Mouse (Mus musculus): ENCODE results near the gene Tmem50b. TPM values are rescaled to one million over a fixed set of nuclear protein-coding genes. Genes with fewer than 3 reads are reported as not detected.
A peak's percentile ranks its signal among the peaks of the same experiment; 100 is the strongest.

Tmem50b gene
- polyA plus RNA-seq, 1 experiment: not detected

DNA sequence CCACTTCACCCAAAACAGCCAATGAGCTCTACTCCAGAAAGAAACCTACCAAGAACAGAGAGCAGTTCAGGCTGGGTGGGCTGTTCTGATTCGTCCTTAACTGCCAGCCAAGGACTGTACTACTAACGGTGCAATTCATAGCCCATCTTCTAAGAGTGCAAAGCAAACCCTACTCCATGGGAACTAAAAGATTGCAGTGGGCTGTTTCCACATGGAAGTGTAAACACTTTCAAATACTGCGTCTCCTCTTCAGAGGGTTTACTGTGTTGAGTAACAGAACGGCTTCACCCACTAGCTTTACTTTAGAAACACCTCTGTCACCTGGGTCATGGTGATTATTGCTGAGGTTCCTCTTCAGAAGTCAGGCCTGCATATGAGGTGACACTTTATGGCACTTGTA, 3.5 kb upstream of the Tmem50b start:
- H3K4me1 ChIP-seq (ENCODE audit: control insufficient read depth, insufficient read depth, low read length): no peaks in the 10 kb centered on the region
- 87% methylated on average over 4 of the region's 4 CpGs for WGBS
- no peak overlapping the region for H3K27ac ChIP-seq (ENCODE audit: insufficient read depth, low read depth, low read length)
- no peak for TF ChIP-seq CTCF (IDR thresholded peaks at IDR 0.05; ENCODE audit: insufficient read depth, low read depth, low read length)
- TF ChIP-seq POLR2A (IDR thresholded peaks at IDR 0.05; ENCODE audit: insufficient read depth, low read depth, low read length): no peak
- H3K4me3 ChIP-seq (ENCODE audit: insufficient read depth, low read depth, low read length): no peak overlapping the region

DNA sequence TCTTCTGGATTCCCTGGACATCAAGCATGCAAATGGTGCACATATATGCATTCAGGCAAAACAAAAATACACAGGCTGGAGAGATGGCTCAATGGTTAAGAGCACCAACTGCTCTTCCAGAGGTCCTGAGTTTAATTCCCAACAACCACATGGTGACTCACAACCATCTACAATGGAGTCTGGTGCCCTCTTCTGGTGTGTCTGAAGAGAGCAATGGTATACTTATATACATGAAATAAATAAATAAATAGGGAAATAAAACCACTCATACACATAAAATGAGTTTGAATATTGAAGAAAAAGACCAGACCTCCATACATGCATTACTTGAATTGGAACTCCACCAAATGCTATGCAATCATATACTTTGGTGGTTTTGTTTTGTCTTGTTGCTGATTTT, 1.6 kb upstream of the Tmem50b start:
- Histone ChIP-seq H3K4me1 (ENCODE audit: control insufficient read depth, insufficient read depth, low read length) (peaks cover 7% of the 10 kb centered on the region), H3K4me3 (ENCODE audit: insufficient read depth, low read depth, low read length) (no peak overlapping the region), H3K27ac (ENCODE audit: insufficient read depth, low read depth, low read length) (no peak overlapping the region)
- TF ChIP-seq POLR2A (IDR thresholded peaks at IDR 0.05; ENCODE audit: insufficient read depth, low read depth, low read length) (no peak), CTCF (IDR thresholded peaks at IDR 0.05; ENCODE audit: insufficient read depth, low read depth, low read length) (no peak)

DNA sequence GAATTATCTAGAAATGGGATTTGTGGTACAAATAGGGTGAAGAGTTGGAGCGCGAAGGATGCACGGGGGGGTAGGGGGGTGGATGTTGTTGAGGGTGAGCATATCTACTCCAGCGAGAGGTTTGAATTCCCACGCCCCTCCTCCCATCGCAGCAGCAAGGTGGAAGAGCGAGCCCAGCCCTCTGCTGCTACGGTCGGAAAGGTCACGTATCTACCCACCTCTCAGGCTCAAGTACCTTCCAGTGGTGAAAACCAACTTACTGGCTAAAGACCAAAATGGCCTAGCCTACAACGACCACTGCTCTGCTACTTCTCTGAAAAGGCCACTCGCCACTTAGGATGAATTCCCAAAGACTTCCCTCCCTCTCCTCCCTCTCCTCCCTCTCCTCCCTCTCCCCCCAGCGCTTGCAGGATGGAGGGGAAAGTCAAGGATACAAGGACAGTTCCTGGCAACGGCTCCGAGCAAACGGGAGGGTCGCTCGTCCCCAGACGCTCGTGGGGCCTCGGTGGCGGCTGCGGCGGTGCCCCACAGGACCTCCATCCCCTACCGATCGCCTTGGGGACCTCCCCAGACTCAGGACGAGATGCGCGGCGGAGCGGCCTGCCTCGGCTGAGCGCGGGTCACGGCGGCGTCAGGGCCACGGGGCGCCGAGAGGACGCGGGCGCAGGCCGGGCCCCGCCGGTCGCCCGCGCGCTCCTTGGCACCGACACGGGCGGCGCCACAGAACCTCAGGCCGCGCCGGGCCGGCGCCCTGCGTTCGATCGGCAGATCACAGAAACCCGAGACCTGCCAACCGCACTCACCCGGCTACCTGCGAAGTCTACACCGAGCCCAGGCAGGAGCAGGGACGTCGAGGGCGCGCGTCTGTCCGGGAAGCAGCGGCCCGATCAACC, 575 bp downstream of the Tmem50b start:
- H3K4me1 ChIP-seq (ENCODE audit: control insufficient read depth, insufficient read depth, low read length): peaks cover 12% of the 10 kb centered on the region
- H3K4me3 ChIP-seq (ENCODE audit: insufficient read depth, low read depth, low read length): peak overlapping the region; percentile 94
- WGBS: under 1% methylated on average over 75 of the region's 75 CpGs
- TF ChIP-seq POLR2A (IDR thresholded peaks at IDR 0.05; ENCODE audit: insufficient read depth, low read depth, low read length) (peak; percentile 56; the same call in 1 of the 2 replicates), CTCF (IDR thresholded peaks at IDR 0.05; ENCODE audit: insufficient read depth, low read depth, low read length) (no peak)
- peak overlapping the region; percentile 34; the same call in 1 of the 2 replicates for H3K27ac ChIP-seq (ENCODE audit: insufficient read depth, low read depth, low read length)

DNA sequence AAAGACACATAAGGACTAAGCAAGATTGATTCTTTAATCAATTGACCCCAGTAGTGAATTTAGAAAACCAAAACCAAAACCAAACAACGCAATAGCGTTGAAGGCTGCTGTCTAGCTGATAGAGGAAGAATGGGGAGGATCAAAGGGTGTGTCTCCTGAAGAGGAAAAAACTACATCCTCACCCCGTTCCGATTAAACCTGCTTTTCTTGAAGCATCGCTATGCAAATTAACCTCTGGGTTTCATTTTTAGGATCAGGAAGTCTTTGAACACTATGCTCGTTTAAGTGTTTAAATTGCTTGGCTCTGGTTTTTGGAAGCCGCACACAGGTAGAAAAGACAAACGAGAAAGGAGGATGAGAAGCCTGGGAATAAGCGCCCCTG, 1.2 kb downstream of the Tmem50b start:
- Histone ChIP-seq H3K27ac (ENCODE audit: insufficient read depth, low read depth, low read length) (no peak overlapping the region), H3K4me3 (ENCODE audit: insufficient read depth, low read depth, low read length) (peak overlapping the region; percentile 94), H3K4me1 (ENCODE audit: control insufficient read depth, insufficient read depth, low read length) (peaks cover 13% of the 10 kb centered on the region)
- WGBS: 19% methylated on average over 9 of the region's 9 CpGs
- no peak for TF ChIP-seq POLR2A (IDR thresholded peaks at IDR 0.05; ENCODE audit: insufficient read depth, low read depth, low read length)

DNA sequence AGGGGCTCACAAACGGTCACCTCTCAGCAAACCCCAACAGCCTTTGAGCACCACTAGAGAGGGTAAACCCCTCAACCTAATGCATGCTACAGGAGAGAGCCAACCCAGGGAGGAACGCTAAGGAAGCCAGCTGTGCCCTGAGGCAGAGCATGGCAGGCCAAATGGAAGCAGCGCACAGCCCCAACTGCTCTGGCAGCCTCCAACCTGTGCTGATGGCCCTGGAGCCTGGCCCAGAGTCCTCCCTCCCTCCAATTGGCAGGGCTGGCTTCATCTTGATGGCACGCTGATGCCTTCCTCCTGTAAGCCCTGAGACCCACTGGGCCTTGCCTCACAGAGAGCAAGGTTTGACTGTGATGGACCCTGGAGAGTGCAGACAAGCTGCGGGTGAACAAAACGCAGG, 2.5 kb downstream of the Tmem50b start:
- Histone ChIP-seq H3K27ac (ENCODE audit: insufficient read depth, low read depth, low read length) (no peak overlapping the region), H3K4me3 (ENCODE audit: insufficient read depth, low read depth, low read length) (no peak overlapping the region), H3K4me1 (ENCODE audit: control insufficient read depth, insufficient read depth, low read length) (peaks cover 18% of the 10 kb centered on the region)
- TF ChIP-seq POLR2A (IDR thresholded peaks at IDR 0.05; ENCODE audit: insufficient read depth, low read depth, low read length): no peak
- no peak for TF ChIP-seq CTCF (IDR thresholded peaks at IDR 0.05; ENCODE audit: insufficient read depth, low read depth, low read length)
- WGBS: 69% methylated on average over 6 of the region's 6 CpGs

DNA sequence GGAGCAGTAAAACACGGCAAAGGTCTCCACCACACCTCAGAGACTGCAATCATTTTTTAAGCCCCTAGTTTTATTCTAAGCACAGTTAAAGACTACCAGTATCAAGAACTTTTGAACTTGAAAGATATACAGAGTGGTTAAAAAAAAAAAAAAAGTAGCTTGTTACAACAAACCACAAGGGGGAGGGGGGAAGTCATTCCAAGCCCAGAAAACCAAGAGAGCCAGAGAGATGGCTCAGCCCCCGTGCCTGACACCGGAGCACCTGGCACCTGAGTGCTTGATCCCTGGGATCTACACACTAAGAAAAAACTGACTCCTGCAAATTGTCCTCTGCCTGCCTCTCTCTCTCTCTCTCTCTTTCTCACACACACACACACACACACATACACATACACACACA, 4.3 kb downstream of the Tmem50b start:
- no peak overlapping the region for H3K4me3 ChIP-seq (ENCODE audit: insufficient read depth, low read depth, low read length)
- WGBS: 73% methylated on average over 3 of the region's 3 CpGs
- TF ChIP-seq CTCF (IDR thresholded peaks at IDR 0.05; ENCODE audit: insufficient read depth, low read depth, low read length): no peak
- no peak for TF ChIP-seq POLR2A (IDR thresholded peaks at IDR 0.05; ENCODE audit: insufficient read depth, low read depth, low read length)
- no peak overlapping the region for H3K27ac ChIP-seq (ENCODE audit: insufficient read depth, low read depth, low read length)
- peaks cover 28% of the 10 kb centered on the region for H3K4me1 ChIP-seq (ENCODE audit: control insufficient read depth, insufficient read depth, low read length)

DNA sequence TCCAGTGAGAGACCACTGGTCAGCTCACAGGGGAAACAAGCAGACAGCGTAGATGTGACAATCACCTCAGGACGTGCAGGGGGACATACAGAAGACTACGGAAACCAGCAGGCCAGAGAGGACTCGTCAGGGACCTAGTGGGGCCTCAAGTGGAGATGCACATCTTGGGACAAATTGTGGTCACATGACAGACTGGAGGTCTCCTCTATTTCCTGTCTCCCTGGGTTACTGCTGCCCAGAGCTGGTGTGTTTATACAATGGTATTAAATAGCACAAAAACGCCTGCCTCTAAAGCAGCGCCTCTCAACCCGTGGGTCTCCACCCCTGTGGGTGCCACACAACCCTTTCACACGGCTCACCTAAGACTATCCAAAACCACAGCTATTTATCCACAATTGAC, 5.4 kb downstream of the Tmem50b start:
- 86% methylated on average over 8 of the region's 8 CpGs for WGBS
- no peak for TF ChIP-seq CTCF (IDR thresholded peaks at IDR 0.05; ENCODE audit: insufficient read depth, low read depth, low read length)
- no peak for TF ChIP-seq POLR2A (IDR thresholded peaks at IDR 0.05; ENCODE audit: insufficient read depth, low read depth, low read length)
- no peak overlapping the region for H3K27ac ChIP-seq (ENCODE audit: insufficient read depth, low read depth, low read length)
- H3K4me3 ChIP-seq (ENCODE audit: insufficient read depth, low read depth, low read length): no peak overlapping the region
- H3K4me1 ChIP-seq (ENCODE audit: control insufficient read depth, insufficient read depth, low read length): peaks cover 28% of the 10 kb centered on the region

DNA sequence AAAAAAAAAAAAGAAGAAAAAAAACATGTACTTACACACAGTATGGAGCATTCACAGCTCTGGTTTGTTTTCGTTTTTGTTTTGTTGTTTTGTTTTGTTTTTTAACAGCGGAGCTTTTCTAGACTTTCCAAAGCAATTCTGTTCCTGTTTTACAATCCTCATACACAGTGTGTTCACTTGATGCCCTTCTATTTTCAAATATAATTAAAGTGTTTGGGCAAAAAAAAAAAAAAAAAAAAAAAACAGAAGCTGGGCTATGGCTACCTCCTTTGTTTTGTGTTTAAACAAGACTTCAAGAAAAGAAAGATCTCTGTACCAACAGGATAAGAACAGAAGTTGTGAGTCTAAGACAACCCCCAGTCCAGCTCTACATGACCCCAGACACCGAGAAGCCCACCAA, 8.9 kb downstream of the Tmem50b start:
- Histone ChIP-seq H3K4me1 (ENCODE audit: control insufficient read depth, insufficient read depth, low read length) (peaks cover 21% of the 10 kb centered on the region), H3K4me3 (ENCODE audit: insufficient read depth, low read depth, low read length) (no peak overlapping the region), H3K27ac (ENCODE audit: insufficient read depth, low read depth, low read length) (no peak overlapping the region)
- no peak for TF ChIP-seq POLR2A (IDR thresholded peaks at IDR 0.05; ENCODE audit: insufficient read depth, low read depth, low read length)
- no peak for TF ChIP-seq CTCF (IDR thresholded peaks at IDR 0.05; ENCODE audit: insufficient read depth, low read depth, low read length)
- 79% methylated on average over 3 of the region's 3 CpGs for WGBS

DNA sequence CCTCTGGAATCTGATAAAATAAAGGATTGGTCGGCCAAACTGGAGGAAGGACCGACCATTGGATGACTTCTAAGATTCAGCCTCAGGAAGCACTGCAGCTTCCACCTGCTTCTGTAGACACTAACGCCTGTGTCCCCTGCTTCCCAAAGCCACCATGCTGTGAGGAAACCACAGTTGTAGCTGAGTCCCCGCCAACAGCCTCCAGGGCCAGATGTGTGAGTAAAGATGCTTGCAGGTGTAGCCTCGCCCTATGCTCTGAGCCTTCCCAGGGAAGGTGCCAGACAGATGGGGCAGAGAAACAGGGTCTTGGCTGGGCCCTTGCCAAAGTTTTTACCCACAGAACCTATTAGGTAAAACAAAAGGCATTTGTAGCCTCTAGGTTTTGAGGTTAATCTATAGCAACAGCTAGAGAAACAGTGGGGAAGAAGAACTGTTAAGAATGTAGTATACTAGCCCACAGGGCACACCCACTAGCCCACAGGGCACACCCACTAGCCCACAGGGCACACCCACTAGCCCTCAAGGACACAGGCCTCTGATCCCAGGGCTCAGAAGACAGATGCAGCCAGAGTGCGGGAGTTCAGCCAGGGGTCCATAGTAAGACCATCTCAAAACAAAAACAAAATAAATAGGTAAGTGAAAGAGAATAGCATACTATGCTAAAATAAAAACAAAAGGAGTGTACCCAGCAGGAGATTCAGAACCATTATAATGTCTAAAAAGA, 9.7 kb downstream of the Tmem50b start:
- Histone ChIP-seq H3K4me3 (ENCODE audit: insufficient read depth, low read depth, low read length) (no peak overlapping the region), H3K27ac (ENCODE audit: insufficient read depth, low read depth, low read length) (no peak overlapping the region), H3K4me1 (ENCODE audit: control insufficient read depth, insufficient read depth, low read length) (peaks cover 19% of the 10 kb centered on the region)
- TF ChIP-seq POLR2A (IDR thresholded peaks at IDR 0.05; ENCODE audit: insufficient read depth, low read depth, low read length) (no peak), CTCF (IDR thresholded peaks at IDR 0.05; ENCODE audit: insufficient read depth, low read depth, low read length) (no peak)
- WGBS: 87% methylated on average over 6 of the region's 6 CpGs
